Mouse (Mus musculus): ENCODE results near the gene Syndig1l. TPM values are rescaled to one million over a fixed set of nuclear protein-coding genes. Genes with fewer than 3 reads are reported as not detected.

The Syndig1l gene
- polyA plus RNA-seq (2014; fragmentation: Nextera tagmentation; extraction: Ambion mirVana), result 2.6 and 3.3 TPM in 2 replicates

DNA sequence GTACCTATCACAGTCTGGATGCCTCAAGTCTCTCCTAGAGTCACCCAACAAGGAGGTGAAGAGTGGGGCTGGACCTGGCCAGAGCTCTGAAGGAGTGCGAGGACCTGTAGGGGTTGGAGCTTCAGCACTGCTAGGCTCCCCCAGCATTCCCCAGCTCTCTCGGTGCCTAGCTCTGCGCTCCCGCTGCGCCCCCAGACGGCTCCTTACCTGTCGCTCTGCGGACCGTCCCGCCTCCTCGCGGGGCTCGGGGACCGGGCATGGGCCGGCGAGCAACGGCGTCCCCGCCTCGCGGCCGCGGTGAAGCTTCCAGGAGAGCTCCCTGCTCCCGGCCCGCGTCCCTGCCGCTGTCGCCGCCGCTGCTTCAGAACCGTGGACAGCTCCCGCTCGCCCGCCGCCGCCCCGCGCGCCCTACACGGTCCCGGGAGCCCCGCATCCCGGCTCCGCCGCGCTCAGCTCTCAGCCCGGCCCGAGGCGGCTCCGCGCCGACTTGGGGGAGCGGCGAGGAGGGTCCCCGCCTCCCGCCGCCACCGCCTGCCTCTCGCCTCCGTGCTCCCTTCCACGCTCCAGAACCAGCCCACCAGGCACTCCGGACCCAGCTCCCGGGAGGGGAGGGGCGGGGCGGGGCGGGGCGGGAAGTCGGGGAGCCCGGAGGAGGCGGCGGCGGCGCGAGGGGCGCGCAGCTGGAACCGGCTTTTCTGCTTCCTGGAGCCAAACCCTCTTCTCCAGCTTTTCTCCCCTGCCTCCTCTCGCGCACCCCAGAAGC is at the start of gene Syndig1l:
Gene Syndig1l (minus strand): TSS at position 513 of the 763 bp plus-strand sequence.
- H3K4me2 ChIP-seq (ENCODE audit: low read length), result peak within 1 kb of the TSS; percentile 83
- peak; percentile 57 for DNase-seq (ENCODE audit: low spot score)
- peak; percentile 87 for ATAC-seq
- H3K4me1 ChIP-seq (ENCODE audit: control insufficient read depth, insufficient read depth, low read length), result no peaks in the 10 kb centered on the region
- peaks cover 16% of the 10 kb centered on the region for H3K27me3 ChIP-seq (replicated peaks; ENCODE audit: control insufficient read depth, insufficient read depth, low read length)
- no peaks in the 10 kb centered on the region for H3K36me3 ChIP-seq (ENCODE audit: control insufficient read depth, insufficient read depth, low read length)
- no peak within 1 kb of the TSS for H3K27ac ChIP-seq (ENCODE audit: low read depth, low read length)
- WGBS, result under 1% methylated on average over 59 of the region's 79 CpGs
- peak within 1 kb of the TSS; percentile 60 for H3K9ac ChIP-seq (ENCODE audit: low read length)
- no peaks in the 10 kb centered on the region for H3K9me3 ChIP-seq (replicated peaks; ENCODE audit: control insufficient read depth, low read length)
- H3K4me3 ChIP-seq (ENCODE audit: low read depth, low read length), result peak within 1 kb of the TSS; percentile 51

DNA sequence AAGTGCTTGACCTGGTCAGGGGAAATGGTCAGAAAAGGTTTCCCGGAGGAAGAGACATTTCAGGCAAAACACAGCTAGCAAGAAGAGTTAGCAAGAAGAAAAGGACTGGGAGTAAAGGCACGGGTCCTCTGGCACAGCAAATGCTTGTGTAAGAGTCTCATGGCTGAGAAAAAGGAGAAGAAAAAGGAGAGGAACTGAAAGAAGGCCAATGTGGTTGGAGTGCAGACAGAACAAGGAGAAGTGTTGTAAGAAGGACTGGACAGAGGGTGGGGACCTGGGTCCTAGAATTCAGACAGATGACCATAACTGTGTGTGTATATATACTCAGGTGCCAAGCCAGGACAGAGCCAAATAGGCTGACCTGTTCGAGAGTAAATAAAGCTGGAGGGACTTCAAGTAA is 49.5 kb upstream of the Syndig1l start:
- 81% methylated on average over 3 of the region's 3 CpGs for WGBS
- no peak overlapping the region for H3K4me2 ChIP-seq (ENCODE audit: low read length)
- ATAC-seq (no peak), DNase-seq (ENCODE audit: low spot score) (no peak)
- H3K4me1 ChIP-seq (ENCODE audit: control insufficient read depth, insufficient read depth, low read length), result peaks cover 15% of the 10 kb centered on the region
- H3K9me3 ChIP-seq (replicated peaks; ENCODE audit: control insufficient read depth, low read length), result no peaks in the 10 kb centered on the region
- no peak overlapping the region for H3K9ac ChIP-seq (ENCODE audit: low read length)
- no peaks in the 10 kb centered on the region for H3K27me3 ChIP-seq (replicated peaks; ENCODE audit: control insufficient read depth, insufficient read depth, low read length)
- no peak overlapping the region for H3K27ac ChIP-seq (ENCODE audit: low read depth, low read length)
- no peaks in the 10 kb centered on the region for H3K36me3 ChIP-seq (ENCODE audit: control insufficient read depth, insufficient read depth, low read length)
- no peak overlapping the region for H3K4me3 ChIP-seq (ENCODE audit: low read depth, low read length)

DNA sequence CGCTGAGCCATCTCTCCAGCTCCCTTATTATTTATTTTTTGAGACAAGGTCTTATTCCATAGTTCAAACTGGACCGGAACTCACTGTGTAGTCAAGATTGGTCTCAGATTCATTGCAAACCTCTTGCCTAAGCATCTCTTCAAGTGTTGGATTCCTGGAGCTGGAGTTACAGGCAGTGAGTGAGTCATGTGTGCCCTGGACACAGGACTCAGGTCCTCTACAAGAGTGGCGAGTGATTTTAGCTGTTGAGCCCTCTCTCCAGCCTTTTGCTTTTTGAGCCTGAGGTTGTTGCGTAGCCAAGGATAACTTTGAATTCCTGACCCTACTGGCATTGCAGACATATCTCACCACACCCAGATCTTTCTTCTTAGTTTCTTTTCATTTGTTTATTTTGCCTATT is 47.1 kb upstream of the Syndig1l start:
- H3K27ac ChIP-seq (ENCODE audit: low read depth, low read length), result no peak overlapping the region
- no peak overlapping the region for H3K9ac ChIP-seq (ENCODE audit: low read length)
- DNase-seq (ENCODE audit: low spot score) (no peak), ATAC-seq (no peak)
- no peak overlapping the region for H3K4me2 ChIP-seq (ENCODE audit: low read length)
- no peaks in the 10 kb centered on the region for H3K9me3 ChIP-seq (replicated peaks; ENCODE audit: control insufficient read depth, low read length)
- no peaks in the 10 kb centered on the region for H3K36me3 ChIP-seq (ENCODE audit: control insufficient read depth, insufficient read depth, low read length)
- H3K4me1 ChIP-seq (ENCODE audit: control insufficient read depth, insufficient read depth, low read length), result no peaks in the 10 kb centered on the region
- H3K27me3 ChIP-seq (replicated peaks; ENCODE audit: control insufficient read depth, insufficient read depth, low read length), result no peaks in the 10 kb centered on the region
- 67% methylated on average over 4 of the region's 4 CpGs for WGBS
- no peak overlapping the region for H3K4me3 ChIP-seq (ENCODE audit: low read depth, low read length)

DNA sequence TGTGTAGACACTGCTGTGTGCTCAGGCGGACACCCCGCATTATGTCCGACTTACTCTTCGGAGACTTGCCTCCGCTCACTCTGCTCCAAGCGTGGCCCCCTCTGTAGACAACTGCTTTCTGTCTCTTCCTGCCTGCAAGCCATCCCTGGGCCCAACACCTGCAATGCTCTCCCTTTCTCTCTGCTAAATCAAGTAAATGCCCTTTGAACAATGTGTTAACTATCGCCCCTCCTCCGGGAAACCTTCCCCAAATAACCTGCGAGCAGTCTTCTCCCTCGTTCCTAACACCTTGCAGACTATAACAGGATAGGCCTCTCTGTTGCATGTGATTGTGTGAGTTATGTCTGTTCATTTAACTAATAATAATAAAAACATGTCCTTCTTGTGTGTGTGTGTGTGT is 44.9 kb upstream of the Syndig1l start:
- no peak for DNase-seq (ENCODE audit: low spot score)
- no peaks in the 10 kb centered on the region for H3K36me3 ChIP-seq (ENCODE audit: control insufficient read depth, insufficient read depth, low read length)
- 86% methylated on average over 10 of the region's 10 CpGs for WGBS
- no peak overlapping the region for H3K4me3 ChIP-seq (ENCODE audit: low read depth, low read length)
- no peaks in the 10 kb centered on the region for H3K4me1 ChIP-seq (ENCODE audit: control insufficient read depth, insufficient read depth, low read length)
- no peak for ATAC-seq
- H3K27ac ChIP-seq (ENCODE audit: low read depth, low read length), result no peak overlapping the region
- H3K9ac ChIP-seq (ENCODE audit: low read length), result no peak overlapping the region
- H3K4me2 ChIP-seq (ENCODE audit: low read length), result no peak overlapping the region
- H3K27me3 ChIP-seq (replicated peaks; ENCODE audit: control insufficient read depth, insufficient read depth, low read length), result no peaks in the 10 kb centered on the region
- H3K9me3 ChIP-seq (replicated peaks; ENCODE audit: control insufficient read depth, low read length), result no peaks in the 10 kb centered on the region

DNA sequence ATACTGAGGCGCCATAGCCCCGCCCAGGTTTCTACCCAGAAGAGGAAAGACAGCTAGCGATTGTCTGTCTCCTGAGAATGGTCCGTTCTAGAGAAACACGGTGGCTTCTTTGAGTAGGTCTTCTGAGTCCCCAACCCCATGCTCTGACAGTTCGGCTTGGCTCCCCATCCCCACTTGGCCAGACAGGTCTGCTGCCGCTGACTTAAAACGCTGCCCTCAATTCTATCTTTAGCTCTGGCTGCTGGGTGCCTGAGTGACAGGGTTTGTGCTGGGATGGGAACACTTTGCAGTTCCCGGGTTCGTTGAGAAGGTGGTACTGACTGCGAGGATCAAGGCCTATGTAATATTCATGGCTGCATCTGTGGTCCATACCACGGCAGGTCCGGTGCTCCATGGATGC is 34.7 kb upstream of the Syndig1l start:
- Histone ChIP-seq H3K4me2 (ENCODE audit: low read length) (no peak overlapping the region), H3K9me3 (replicated peaks; ENCODE audit: control insufficient read depth, low read length) (no peaks in the 10 kb centered on the region), H3K4me3 (ENCODE audit: low read depth, low read length) (no peak overlapping the region), H3K27me3 (replicated peaks; ENCODE audit: control insufficient read depth, insufficient read depth, low read length) (no peaks in the 10 kb centered on the region), H3K9ac (ENCODE audit: low read length) (no peak overlapping the region), H3K27ac (ENCODE audit: low read depth, low read length) (no peak overlapping the region), H3K36me3 (ENCODE audit: control insufficient read depth, insufficient read depth, low read length) (no peaks in the 10 kb centered on the region), H3K4me1 (ENCODE audit: control insufficient read depth, insufficient read depth, low read length) (no peaks in the 10 kb centered on the region)
- DNase-seq (ENCODE audit: low spot score), result no peak
- 80% methylated on average over 13 of the region's 13 CpGs for WGBS
- ATAC-seq, result no peak

DNA sequence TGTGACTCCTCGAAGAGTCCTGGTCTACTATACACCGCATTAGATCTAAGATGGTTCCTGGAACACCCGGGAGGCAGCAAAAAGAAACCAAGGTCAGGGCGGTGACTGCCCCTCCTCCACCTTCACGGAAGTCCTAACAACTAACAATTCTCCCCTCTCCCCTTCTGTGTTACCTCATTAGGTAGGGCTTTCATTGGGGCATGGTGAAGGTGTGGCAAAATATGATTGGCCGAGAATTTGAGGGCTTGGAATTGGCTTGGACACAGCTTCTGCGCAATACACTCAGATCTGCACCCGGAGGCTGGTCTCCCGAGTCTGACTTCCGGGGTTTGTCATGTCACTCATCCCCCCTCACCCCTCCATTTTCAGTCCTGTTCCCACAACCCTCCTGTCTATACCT is 29.8 kb upstream of the Syndig1l start:
- H3K27ac ChIP-seq (ENCODE audit: low read depth, low read length), result no peak overlapping the region
- no peaks in the 10 kb centered on the region for H3K4me1 ChIP-seq (ENCODE audit: control insufficient read depth, insufficient read depth, low read length)
- no peaks in the 10 kb centered on the region for H3K9me3 ChIP-seq (replicated peaks; ENCODE audit: control insufficient read depth, low read length)
- DNase-seq (ENCODE audit: low spot score) (no peak), ATAC-seq (no peak)
- no peaks in the 10 kb centered on the region for H3K27me3 ChIP-seq (replicated peaks; ENCODE audit: control insufficient read depth, insufficient read depth, low read length)
- H3K4me2 ChIP-seq (ENCODE audit: low read length), result no peak overlapping the region
- no peak overlapping the region for H3K4me3 ChIP-seq (ENCODE audit: low read depth, low read length)
- WGBS, result 92% methylated on average over 10 of the region's 10 CpGs
- no peak overlapping the region for H3K9ac ChIP-seq (ENCODE audit: low read length)
- H3K36me3 ChIP-seq (ENCODE audit: control insufficient read depth, insufficient read depth, low read length), result no peaks in the 10 kb centered on the region

DNA sequence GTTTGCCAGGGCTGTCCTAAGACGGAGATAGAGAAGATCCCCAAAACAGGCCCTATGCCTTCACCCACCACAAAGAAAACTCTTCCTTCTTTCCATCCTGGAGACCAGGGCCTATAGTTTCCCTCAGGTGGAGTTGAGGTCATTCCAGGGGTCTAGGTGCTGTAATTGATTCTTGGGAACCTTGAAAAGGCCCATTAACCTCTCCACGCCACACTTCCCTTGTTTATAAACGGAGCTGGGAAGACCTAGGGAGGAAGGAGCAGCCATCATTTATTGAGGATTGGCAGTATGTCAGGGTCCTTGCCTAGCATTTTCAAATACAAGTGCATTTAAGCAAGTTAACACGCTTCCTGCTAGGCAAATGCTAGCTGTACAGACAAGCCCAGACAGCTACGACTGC is 28.8 kb upstream of the Syndig1l start:
- no peak overlapping the region for H3K27ac ChIP-seq (ENCODE audit: low read depth, low read length)
- H3K9me3 ChIP-seq (replicated peaks; ENCODE audit: control insufficient read depth, low read length), result no peaks in the 10 kb centered on the region
- no peak overlapping the region for H3K9ac ChIP-seq (ENCODE audit: low read length)
- no peak overlapping the region for H3K4me2 ChIP-seq (ENCODE audit: low read length)
- ATAC-seq (no peak), DNase-seq (ENCODE audit: low spot score) (no peak)
- H3K4me1 ChIP-seq (ENCODE audit: control insufficient read depth, insufficient read depth, low read length), result no peaks in the 10 kb centered on the region
- WGBS, result 81% methylated on average over 5 of the region's 5 CpGs
- no peaks in the 10 kb centered on the region for H3K27me3 ChIP-seq (replicated peaks; ENCODE audit: control insufficient read depth, insufficient read depth, low read length)
- H3K36me3 ChIP-seq (ENCODE audit: control insufficient read depth, insufficient read depth, low read length), result no peaks in the 10 kb centered on the region
- H3K4me3 ChIP-seq (ENCODE audit: low read depth, low read length), result no peak overlapping the region

DNA sequence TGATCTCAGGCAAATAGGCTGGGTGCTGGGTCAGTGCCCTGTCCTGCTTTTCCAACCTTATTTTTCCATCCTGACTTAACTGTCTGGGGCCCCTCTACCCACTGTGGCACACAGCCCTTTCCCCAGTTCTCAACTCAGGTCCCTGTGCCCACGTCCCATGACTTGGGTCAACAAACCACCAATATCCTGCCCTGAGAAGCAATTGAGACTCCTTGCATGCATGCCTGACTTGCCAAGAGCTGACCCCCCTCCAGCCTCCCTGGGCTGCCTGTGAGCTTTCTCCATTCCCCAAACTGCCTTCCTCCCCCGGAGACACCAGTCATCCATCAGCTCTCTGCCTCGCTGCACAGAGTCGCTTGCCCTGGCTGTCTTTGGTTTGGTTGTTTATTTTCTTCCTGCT is 28.4 kb upstream of the Syndig1l start:
- Histone ChIP-seq H3K36me3 (ENCODE audit: control insufficient read depth, insufficient read depth, low read length) (no peaks in the 10 kb centered on the region), H3K9me3 (replicated peaks; ENCODE audit: control insufficient read depth, low read length) (no peaks in the 10 kb centered on the region), H3K9ac (ENCODE audit: low read length) (no peak overlapping the region), H3K4me1 (ENCODE audit: control insufficient read depth, insufficient read depth, low read length) (no peaks in the 10 kb centered on the region), H3K4me2 (ENCODE audit: low read length) (no peak overlapping the region), H3K4me3 (ENCODE audit: low read depth, low read length) (no peak overlapping the region), H3K27ac (ENCODE audit: low read depth, low read length) (no peak overlapping the region), H3K27me3 (replicated peaks; ENCODE audit: control insufficient read depth, insufficient read depth, low read length) (no peaks in the 10 kb centered on the region)
- DNase-seq (ENCODE audit: low spot score), result no peak
- WGBS, result 74% methylated on average over 4 of the region's 4 CpGs
- ATAC-seq, result no peak

DNA sequence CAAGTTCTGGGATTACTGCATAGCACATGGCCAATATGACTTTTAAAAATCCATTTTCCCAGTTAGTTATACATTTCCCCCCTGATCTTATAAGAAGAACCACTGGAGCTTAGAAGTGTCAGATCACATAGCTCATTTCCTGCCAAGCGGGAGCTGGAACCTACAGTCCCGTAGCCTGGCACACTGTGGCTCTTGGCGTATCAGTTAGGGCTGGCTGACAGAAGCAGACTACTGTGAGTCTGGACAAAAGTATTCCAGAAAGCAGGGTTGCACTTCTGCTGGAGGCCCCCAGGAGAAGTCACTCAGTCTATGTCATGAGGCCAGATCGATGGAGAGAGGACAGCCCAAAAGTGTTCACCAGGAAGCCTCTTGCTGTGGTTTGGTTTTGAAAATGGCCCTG is 27.8 kb upstream of the Syndig1l start:
- ATAC-seq (no peak), DNase-seq (ENCODE audit: low spot score) (no peak)
- Histone ChIP-seq H3K4me1 (ENCODE audit: control insufficient read depth, insufficient read depth, low read length) (no peaks in the 10 kb centered on the region), H3K36me3 (ENCODE audit: control insufficient read depth, insufficient read depth, low read length) (no peaks in the 10 kb centered on the region), H3K4me2 (ENCODE audit: low read length) (no peak overlapping the region), H3K27ac (ENCODE audit: low read depth, low read length) (no peak overlapping the region), H3K9ac (ENCODE audit: low read length) (no peak overlapping the region), H3K9me3 (replicated peaks; ENCODE audit: control insufficient read depth, low read length) (no peaks in the 10 kb centered on the region), H3K27me3 (replicated peaks; ENCODE audit: control insufficient read depth, insufficient read depth, low read length) (no peaks in the 10 kb centered on the region), H3K4me3 (ENCODE audit: low read depth, low read length) (no peak overlapping the region)
- WGBS, result 88% methylated on average over 4 of the region's 4 CpGs

Data from forebrain, embryonic 14.5 days (tissue).